Mouse (Mus musculus): ENCODE data around the gene Qtrt1. TPM values are rescaled to one million over a fixed set of nuclear protein-coding genes. Genes with fewer than 3 reads are reported as not detected.

Gene Qtrt1
- total RNA-seq (2023), result 70.2 to 88.5 TPM (median 84.2 TPM) in 4 replicates

GRCm38 (mm10) chr9:21411669-21412550, at the start of gene Qtrt1:
TSS of gene Qtrt1 (plus strand) at chr9:21411837.

DNA sequence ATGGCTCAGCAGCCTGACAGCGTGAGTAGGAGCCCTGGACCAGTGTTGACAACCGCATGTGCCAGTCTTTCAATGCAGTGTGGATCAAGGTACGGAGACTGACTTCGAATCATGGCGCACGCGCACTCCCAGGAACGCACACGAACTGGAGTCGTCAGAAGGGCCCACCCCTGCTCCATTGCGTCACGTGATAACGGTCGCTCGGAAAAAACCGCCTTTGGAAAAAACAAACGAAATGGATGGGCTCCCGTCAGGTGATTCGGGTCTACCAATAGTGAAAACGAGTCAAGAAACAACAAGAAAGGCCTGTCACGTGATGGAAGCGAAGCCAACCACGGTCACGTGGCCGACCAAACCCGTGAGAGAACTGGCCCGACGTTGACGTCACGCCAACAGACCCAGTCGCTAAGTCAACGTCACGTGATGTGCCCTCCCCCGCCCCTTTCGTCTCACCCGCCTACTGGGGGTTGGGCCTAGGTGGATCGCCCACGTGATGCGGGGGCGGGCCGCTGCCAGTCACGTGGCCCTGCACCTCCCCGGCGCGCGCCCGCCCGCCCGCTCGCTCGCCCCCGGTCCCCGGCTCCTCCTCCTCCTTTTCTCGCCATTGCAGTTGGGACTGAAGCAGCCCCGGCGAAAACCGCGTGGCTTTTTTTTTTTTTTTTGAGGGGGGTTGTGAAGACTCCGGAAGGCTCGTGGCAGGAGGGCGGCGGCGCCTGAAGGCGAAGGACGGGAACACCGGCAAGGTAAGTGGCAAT, 44.1 kb upstream of the Qtrt1 start, which contains the start of gene Ilf3:
Gene Ilf3 (plus strand): TSS at position 515 of the 755 bp plus-strand sequence.

DNA sequence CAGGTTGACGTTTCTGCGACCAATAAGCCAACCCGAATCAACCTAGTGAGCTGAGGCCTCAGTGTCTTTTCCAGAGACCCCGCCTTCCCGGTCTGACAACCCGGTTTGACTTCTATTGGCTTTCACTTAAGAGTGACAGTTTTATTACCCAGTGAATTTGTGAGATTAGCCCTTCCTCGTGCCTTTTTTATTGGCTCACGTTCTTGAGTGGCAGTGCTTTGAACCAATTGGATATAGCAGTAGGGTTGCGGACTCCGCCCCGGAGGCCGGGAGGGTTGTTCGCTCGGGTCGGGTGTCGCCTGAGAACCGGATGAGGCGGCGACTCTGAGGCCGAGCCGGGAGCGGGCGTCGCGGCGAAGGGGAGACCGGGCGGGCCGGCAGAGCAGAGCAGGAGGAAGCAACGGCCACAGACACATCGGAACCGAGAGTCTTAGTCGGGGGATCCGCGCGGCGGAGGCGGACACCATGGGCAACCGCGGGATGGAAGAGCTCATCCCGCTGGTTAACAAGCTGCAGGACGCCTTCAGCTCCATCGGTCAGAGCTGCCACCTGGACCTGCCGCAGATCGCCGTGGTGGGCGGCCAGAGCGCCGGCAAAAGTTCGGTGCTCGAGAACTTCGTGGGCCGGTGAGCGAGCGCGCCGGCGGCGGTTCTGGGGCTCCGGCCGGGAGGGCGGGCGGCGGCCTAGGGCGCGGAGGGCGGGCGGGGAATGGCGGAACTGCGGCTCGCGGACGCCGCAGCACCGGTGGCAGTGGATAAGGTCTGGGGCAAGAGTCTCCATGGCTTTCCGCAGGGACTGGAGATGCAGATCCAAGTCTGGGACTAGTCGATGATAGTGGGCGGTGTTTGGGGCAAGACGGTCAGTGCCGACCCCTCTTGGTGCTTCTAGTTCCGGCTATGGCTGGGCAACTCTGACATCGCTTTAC, 13.3 kb downstream of the Qtrt1 start, which contains the start of gene Dnm2:
Gene Dnm2 (plus strand): TSS at position 278 of the 925 bp plus-strand sequence.

Other genes starting within 250 kb of the Qtrt1 start
- gene Pde4a, start 246.1 kb upstream of the Qtrt1 start, total RNA-seq (2023), result 7.8 to 10.5 TPM (median 8.8 TPM) in 4 replicates
- gene Keap1, start 172.5 kb upstream of the Qtrt1 start, total RNA-seq (2023), result 25.0 to 32.1 TPM (median 29.5 TPM) in 4 replicates
- gene S1pr5, start 163.4 kb upstream of the Qtrt1 start, total RNA-seq (2023), result 0.24 to 0.36 TPM (median 0.28 TPM) in 3 of 4 replicates, not detected in the other
- 48.2 to 54.2 TPM (median 52.1 TPM) in 4 replicates for gene Atg4d, start 146.5 kb upstream of the Qtrt1 start, total RNA-seq (2023)
- 113 to 143 TPM (median 134 TPM) in 4 replicates for gene Kri1, start 123.9 kb upstream of the Qtrt1 start, total RNA-seq (2023)
- gene Cdkn2d, start 120.4 kb upstream of the Qtrt1 start, total RNA-seq (2023), result 24.3 to 26.8 TPM (median 25.0 TPM) in 4 replicates
- 2.0 to 3.0 TPM (median 2.6 TPM) in 4 replicates for gene Ap1m2, start 99.5 kb upstream of the Qtrt1 start, total RNA-seq (2023)
- gene Slc44a2, start 91.1 kb upstream of the Qtrt1 start, total RNA-seq (2023), result 311 to 326 TPM (median 324 TPM) in 4 replicates
- 160 to 186 TPM (median 180 TPM) in 4 replicates for gene Ilf3, start 44.0 kb upstream of the Qtrt1 start, total RNA-seq (2023)
- 230 to 250 TPM (median 233 TPM) in 4 replicates for gene Dnm2, start 13.1 kb downstream of the Qtrt1 start, total RNA-seq (2023)
- 5.0 to 9.0 TPM (median 6.9 TPM) in 4 replicates for gene Tmed1, start 98.4 kb downstream of the Qtrt1 start, total RNA-seq (2023)
- gene AB124611, start 114.3 kb downstream of the Qtrt1 start, total RNA-seq (2023), result 130 to 141 TPM (median 136 TPM) in 4 replicates
- gene Carm1, start 135.1 kb downstream of the Qtrt1 start, total RNA-seq (2023), result 70.8 to 80.6 TPM (median 74.9 TPM) in 4 replicates
- gene Timm29, start 180.9 kb downstream of the Qtrt1 start, total RNA-seq (2023), result 32.1 to 36.7 TPM (median 32.7 TPM) in 4 replicates
- gene Yipf2, start 181.0 kb downstream of the Qtrt1 start, total RNA-seq (2023), result 13.4 to 17.8 TPM (median 15.4 TPM) in 4 replicates
- gene Smarca4, start 204.3 kb downstream of the Qtrt1 start, total RNA-seq (2023), result 102 to 108 TPM (median 105 TPM) in 4 replicates

Data from B cell, adult 62 days (primary cell).